Mouse (Mus musculus) midbrain, postnatal 0 days (tissue): ENCODE measurements at regions not wholly inside any gene's neighbourhood (a gene's known extent, or its start where the extent isn't known, plus 50 kb on each side); places are given as distances from the start of the nearest gene placed in this dataset.

ENCODE experiments used
- ATAC-seq: fragments of 200-750 bp; cut with Nextera tagmentation; 2 replicates; pipeline ENCODE4 v1.8.0; 2017; ENCODE audit warnings: moderate number of reproducible peaks, mild to moderate bottlenecking, moderate TSS enrichment, moderate library complexity; ENCODE audit not compliant: low FRiP score
- DNase-seq: peaks from one replicate; pipeline ENCODE4 v3.0.0-alpha.2; 2015; ENCODE audit warnings: low spot score
- H3K27ac ChIP-seq: fragments of 300-500 bp; sonication (generic); 2 replicates; pipeline ENCODE4 v1.5.1; 2014; ENCODE audit warnings: low read depth, mild to moderate bottlenecking, low read length, mixed read lengths
- H3K27me3 ChIP-seq: fragments of 300-500 bp; sonication (generic); 2 replicates; pipeline ENCODE4 v1.6.1; 2014; ENCODE audit warnings: low read length, control low read depth, mixed read lengths; ENCODE audit not compliant: insufficient read depth
- H3K36me3 ChIP-seq: fragments of 300-500 bp; sonication (generic); 2 replicates; pipeline ENCODE4 v1.6.1; 2014; ENCODE audit warnings: low read length, control low read depth, mixed read lengths; ENCODE audit not compliant: insufficient read depth
- H3K4me1 ChIP-seq: fragments of 300-500 bp; sonication (generic); 2 replicates; pipeline ENCODE4 v1.6.1; 2014; ENCODE audit warnings: mild to moderate bottlenecking, control low read depth, antibody characterized with exemption, low read length, mixed read lengths; ENCODE audit not compliant: insufficient read depth
- H3K4me2 ChIP-seq: fragments of 300-500 bp; sonication (generic); 2 replicates; pipeline ENCODE4 v1.6.1; 2014; ENCODE audit warnings: low read depth, mild to moderate bottlenecking, low read length, mixed read lengths; ENCODE audit not compliant: poor library complexity, severe bottlenecking
- H3K4me3 ChIP-seq: fragments of 300-500 bp; sonication (generic); 2 replicates; pipeline ENCODE4 v1.5.1; 2014; ENCODE audit warnings: low read depth, mild to moderate bottlenecking, low read length, moderate library complexity
- H3K9ac ChIP-seq: fragments of 300-500 bp; sonication (generic); replicated peaks from 2 replicates; pipeline ENCODE4 v1.6.1; 2014; ENCODE audit warnings: mild to moderate bottlenecking, low read length, moderate library complexity, mixed read lengths; ENCODE audit not compliant: poor library complexity, severe bottlenecking
- H3K9me3 ChIP-seq: fragments of 300-500 bp; sonication (generic); 2 replicates; pipeline ENCODE4 v1.6.1; 2016; ENCODE audit warnings: low read length, control low read depth
- CTCF ChIP-seq: IDR thresholded peaks from 2 replicates; pipeline ENCODE4 v1.5.1; 2016; ENCODE audit warnings: antibody characterized with exemption, mild to moderate bottlenecking
- WGBS: fragments of 180-500 bp; shearing (Covaris S2); extraction: QIAGEN DNeasy Blood & Tissue Kit; methylation state at CpG from one replicate; pipeline ENCODE4 v1.1.7; 2014; 5-methylcytosine and 5-hydroxymethylcytosine counted together

DNA sequence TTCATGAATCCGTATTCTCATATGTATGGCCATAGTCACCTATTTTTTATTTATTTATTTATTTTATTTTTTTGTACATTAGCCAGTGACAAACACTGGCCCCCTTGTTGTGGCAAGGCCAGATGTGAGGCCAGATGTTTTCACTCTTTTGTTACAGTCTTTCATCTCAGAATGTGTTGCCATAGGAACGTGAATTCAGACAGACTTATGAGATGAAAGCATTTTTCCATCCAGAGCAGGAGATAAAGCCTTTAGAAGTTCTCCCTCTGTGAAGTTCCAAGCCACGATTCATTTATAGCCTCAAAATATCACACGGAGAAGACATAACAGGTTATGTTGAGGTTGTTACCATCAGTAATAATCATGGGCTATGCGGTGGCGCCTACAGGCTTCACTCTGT lies 220.9 kb downstream of the Arpp21 start:
- Histone ChIP-seq H3K4me2 (no peak overlapping the region), H3K27me3 (no peaks in the 10 kb centered on the region), H3K9ac (no peak overlapping the region), H3K4me1 (no peaks in the 10 kb centered on the region), H3K36me3 (no peaks in the 10 kb centered on the region), H3K27ac (no peak overlapping the region), H3K4me3 (no peak overlapping the region), H3K9me3 (no peaks in the 10 kb centered on the region)
- ATAC-seq (no peak), DNase-seq (no peak)
- WGBS, result 49% methylated on average over 6 of the region's 6 CpGs
- TF ChIP-seq CTCF, result no peak

DNA sequence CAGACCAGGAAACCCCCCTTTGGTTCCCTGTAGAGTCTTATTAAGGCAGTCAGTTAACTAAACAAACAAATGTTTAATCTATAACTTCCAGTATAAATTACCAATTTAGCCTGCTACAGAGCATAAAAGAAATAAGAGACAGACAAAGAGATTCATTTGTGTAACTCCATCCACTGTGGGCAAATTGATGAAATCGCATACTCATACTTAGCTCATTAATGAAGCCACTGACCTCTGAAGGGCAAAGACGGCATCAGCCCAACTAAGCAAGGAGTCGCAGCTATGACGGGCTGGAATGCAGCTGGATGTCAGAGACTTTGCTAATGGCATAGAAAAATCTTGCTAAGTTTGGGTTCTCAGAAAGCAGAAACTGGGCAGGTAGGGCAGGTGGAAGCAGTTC lies 241.3 kb downstream of the Arpp21 start:
- no peaks in the 10 kb centered on the region for H3K4me1 ChIP-seq
- 63% methylated on average over 4 of the region's 4 CpGs for WGBS
- ATAC-seq (no peak), DNase-seq (no peak)
- H3K4me3 ChIP-seq, result no peak overlapping the region
- H3K4me2 ChIP-seq, result no peak overlapping the region
- no peaks in the 10 kb centered on the region for H3K27me3 ChIP-seq
- no peak for TF ChIP-seq CTCF
- H3K9ac ChIP-seq, result no peak overlapping the region
- no peak overlapping the region for H3K27ac ChIP-seq
- H3K9me3 ChIP-seq, result no peaks in the 10 kb centered on the region
- H3K36me3 ChIP-seq, result no peaks in the 10 kb centered on the region

DNA sequence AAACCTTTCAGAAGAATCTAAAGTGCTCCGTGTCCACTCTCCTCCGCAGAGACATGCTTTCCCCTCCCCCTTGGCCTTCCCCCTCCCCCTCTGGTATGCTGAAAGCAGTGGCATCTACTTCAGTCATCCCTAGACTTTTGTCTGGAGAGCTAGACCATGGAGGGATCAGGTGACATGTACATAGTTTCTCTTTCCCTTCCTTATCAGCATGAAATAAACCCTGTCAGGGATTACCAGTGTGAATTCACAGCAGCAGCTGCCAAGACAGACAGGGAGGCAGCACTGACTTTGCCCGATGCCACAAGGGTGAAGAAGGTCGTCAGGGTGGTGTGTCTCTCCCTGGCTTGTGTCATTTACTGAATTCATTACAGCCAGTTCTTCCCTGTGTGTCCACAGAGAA lies 241.9 kb downstream of the Arpp21 start:
- ATAC-seq (no peak), DNase-seq (no peak)
- Histone ChIP-seq H3K4me3 (no peak overlapping the region), H3K4me2 (no peak overlapping the region), H3K9me3 (no peaks in the 10 kb centered on the region), H3K36me3 (no peaks in the 10 kb centered on the region), H3K4me1 (no peaks in the 10 kb centered on the region), H3K27ac (no peak overlapping the region), H3K27me3 (no peaks in the 10 kb centered on the region), H3K9ac (no peak overlapping the region)
- no peak for TF ChIP-seq CTCF
- WGBS, result 17% methylated on average over 4 of the region's 4 CpGs

DNA sequence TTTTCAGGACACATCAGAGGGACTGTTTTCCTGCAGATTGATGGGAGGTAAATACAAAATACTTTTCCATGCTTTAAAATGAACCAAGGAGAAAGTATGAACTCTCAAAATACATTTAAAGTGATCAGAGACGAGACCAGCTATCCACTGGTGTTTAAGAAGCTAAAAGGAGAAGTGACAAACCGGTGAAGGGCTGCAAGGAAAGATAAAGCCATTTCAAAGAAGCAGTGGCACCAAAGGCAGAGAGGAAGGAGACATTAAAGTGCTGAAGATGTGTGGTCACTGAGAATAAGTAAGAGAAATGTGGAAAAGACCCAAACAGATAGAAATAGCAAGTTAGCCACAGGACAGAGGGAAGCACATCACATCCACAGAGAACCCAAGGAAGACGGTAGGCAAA lies 245.7 kb downstream of the Arpp21 start:
- H3K27ac ChIP-seq, result no peak overlapping the region
- H3K4me1 ChIP-seq, result no peaks in the 10 kb centered on the region
- ATAC-seq, result no peak
- no peaks in the 10 kb centered on the region for H3K27me3 ChIP-seq
- H3K4me3 ChIP-seq, result no peak overlapping the region
- TF ChIP-seq CTCF, result no peak
- H3K36me3 ChIP-seq, result no peaks in the 10 kb centered on the region
- 84% methylated on average over 3 of the region's 3 CpGs for WGBS
- DNase-seq, result no peak
- no peaks in the 10 kb centered on the region for H3K9me3 ChIP-seq
- H3K9ac ChIP-seq, result no peak overlapping the region
- H3K4me2 ChIP-seq, result no peak overlapping the region

DNA sequence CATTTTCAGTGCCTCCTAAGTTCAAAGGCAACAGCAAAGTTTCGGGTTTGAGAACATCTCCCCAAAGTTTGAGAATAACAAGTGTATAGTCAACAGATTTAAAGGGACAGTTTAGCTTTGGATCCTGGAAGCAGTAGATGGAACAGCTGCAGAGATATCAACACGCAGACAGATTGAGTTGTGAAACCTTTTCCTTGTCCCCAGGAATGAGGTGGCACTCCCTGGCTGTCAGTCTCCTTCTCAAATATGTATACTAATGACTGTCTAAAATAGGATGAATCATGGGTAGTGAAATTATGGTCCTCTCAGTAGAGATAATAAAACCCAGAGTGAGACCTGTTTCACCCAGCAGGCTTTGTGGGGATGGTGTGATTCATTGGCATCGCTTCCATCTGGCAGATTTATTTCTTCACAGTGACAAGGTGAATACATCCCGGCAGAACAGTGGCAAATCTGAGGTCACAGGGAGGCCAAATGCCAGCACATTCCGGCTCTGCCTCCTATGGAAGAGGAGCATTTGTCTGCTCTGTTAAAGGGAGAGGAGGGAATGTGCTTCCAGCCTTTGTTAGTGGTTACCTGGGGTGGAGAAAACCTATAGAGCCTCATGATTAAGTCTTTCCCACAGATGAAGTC lies 272.2 kb downstream of the Arpp21 start:
- whole genome bisulfite sequencing, result 77% methylated on average over 5 of the region's 5 CpGs
- Histone ChIP-seq H3K27me3 (no peaks in the 10 kb centered on the region), H3K9ac (no peak overlapping the region), H3K4me1 (no peaks in the 10 kb centered on the region), H3K4me3 (no peak overlapping the region), H3K36me3 (no peaks in the 10 kb centered on the region), H3K4me2 (no peak overlapping the region), H3K27ac (no peak overlapping the region), H3K9me3 (no peaks in the 10 kb centered on the region)
- ATAC-seq, result no peak
- TF ChIP-seq CTCF, result no peak
- DNase-seq, result peak; percentile 36

DNA sequence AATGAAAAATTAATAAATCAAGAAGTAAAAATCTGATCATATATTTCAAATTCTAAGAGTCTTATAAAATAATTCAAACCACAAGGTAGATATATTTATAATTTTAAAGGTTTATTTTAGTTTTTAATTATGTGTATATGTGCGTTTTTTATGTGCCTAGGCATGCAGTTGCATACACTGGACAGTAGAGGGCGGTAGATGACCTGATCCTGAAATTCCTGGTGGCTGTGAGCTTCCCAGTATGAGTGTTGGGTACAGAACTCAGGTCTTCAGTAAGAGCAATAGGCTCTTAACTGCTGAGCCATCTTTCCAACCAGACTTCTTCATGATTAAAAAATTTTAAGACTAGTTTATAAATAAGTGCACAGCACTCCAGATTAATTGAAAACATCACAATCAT lies 267.7 kb upstream of the Stac start:
- no peak for ATAC-seq
- Histone ChIP-seq H3K4me3 (no peak overlapping the region), H3K9me3 (no peaks in the 10 kb centered on the region), H3K27ac (no peak overlapping the region), H3K9ac (no peak overlapping the region), H3K27me3 (no peaks in the 10 kb centered on the region), H3K36me3 (no peaks in the 10 kb centered on the region), H3K4me1 (no peaks in the 10 kb centered on the region), H3K4me2 (no peak overlapping the region)
- WGBS, result 48% methylated on average over 2 of the region's 2 CpGs
- peak; percentile 46 for DNase-seq
- TF ChIP-seq CTCF, result peak; percentile 77
